Mouse (Mus musculus): ENCODE measurements at regions not wholly inside any gene's neighbourhood (a gene's known extent, or its start where the extent isn't known, plus 50 kb on each side); places are given as distances from the start of the nearest gene placed in this dataset.
"Not testable (repeated sequence)": the region's sequence is repeated elsewhere in the genome, so short reads cannot be mapped to it uniquely, and the experiment has no call there.

DNA sequence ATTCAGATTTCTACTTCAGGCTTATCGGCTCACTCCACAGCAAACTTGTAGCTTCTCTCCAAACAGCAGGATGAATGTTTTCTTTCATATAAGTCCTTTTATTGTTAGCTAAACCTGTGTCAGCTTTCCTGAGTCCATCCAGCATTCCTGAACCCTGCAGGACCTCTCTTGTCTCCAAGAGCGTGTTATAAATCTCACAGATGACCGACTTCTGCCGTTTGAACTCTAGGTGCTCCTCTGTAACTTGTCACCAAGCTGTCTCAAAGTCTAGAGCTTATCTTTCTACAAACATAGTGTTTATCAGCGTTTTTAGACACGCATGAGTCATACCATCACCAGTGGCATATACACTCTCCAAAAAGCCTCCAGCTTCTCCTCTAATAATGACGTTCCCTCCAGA is 132.4 kb upstream of the Tmc3 start:
- H3K9me3 ChIP-seq (replicated peaks; ENCODE audit: control insufficient read depth, low read length) = no peaks in the 10 kb centered on the region; the same call in 1 of the 2 replicates
- H3K27me3 ChIP-seq (ENCODE audit: control insufficient read depth, insufficient read depth, low read length) = no peaks in the 10 kb centered on the region
- H3K4me3 ChIP-seq (ENCODE audit: low read depth, low read length) = no peak overlapping the region
- peaks cover 12% of the 10 kb centered on the region for H3K4me1 ChIP-seq (ENCODE audit: control insufficient read depth, insufficient read depth, low read length)
- H3K4me2 ChIP-seq = peak overlapping the region; percentile 41
- H3K9ac ChIP-seq (ENCODE audit: low read depth, low read length) = no peak overlapping the region
- 0 out of 2 replicates have a peak overlapping the region, but pooled peaks have one; percentile 2 for H3K27ac ChIP-seq (ENCODE audit: low read depth, low read length)
- no peaks in the 10 kb centered on the region for H3K36me3 ChIP-seq (ENCODE audit: control insufficient read depth, insufficient read depth, low read length)
- 8% methylated on average over 7 of the region's 7 CpGs for WGBS (ENCODE audit: insufficient replicate concordance)
- ATAC-seq (replicated peaks; ENCODE audit: insufficient number of reproducible peaks, low FRiP score, low TSS enrichment) = peak; percentile 63

DNA sequence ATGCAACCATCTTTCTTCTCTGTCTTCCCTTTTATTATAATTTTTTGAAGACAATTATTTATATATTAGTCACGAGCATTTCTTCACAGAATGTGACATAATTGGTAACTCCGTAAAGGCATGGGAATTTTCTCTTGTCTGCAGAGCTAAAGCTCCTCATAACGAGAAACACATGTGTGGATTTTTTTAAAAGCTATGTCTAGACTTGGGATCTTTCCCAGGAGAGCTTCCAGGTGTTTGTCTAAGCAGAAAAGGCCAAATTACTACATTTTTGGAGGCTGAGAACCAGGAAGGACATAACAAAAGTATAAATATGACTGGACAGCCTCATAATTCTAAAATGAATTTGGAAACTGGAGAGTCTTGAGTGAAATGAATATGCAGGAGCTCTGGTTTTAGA is 125.2 kb upstream of the Tmc3 start:
- Histone ChIP-seq H3K9me3 (replicated peaks; ENCODE audit: control insufficient read depth, low read length) (no peaks in the 10 kb centered on the region), H3K27me3 (ENCODE audit: control insufficient read depth, insufficient read depth, low read length) (no peaks in the 10 kb centered on the region), H3K9ac (ENCODE audit: low read depth, low read length) (no peak overlapping the region), H3K4me1 (ENCODE audit: control insufficient read depth, insufficient read depth, low read length) (no peaks in the 10 kb centered on the region), H3K27ac (ENCODE audit: low read depth, low read length) (no peak overlapping the region), H3K36me3 (ENCODE audit: control insufficient read depth, insufficient read depth, low read length) (no peaks in the 10 kb centered on the region), H3K4me2 (no peak overlapping the region), H3K4me3 (ENCODE audit: low read depth, low read length) (no peak overlapping the region)
- no peak for ATAC-seq (replicated peaks; ENCODE audit: insufficient number of reproducible peaks, low FRiP score, low TSS enrichment)
- WGBS (ENCODE audit: insufficient replicate concordance) = 54% methylated on average over 3 of the region's 3 CpGs

- WGBS (ENCODE audit: insufficient replicate concordance) = 63% methylated on average over 8 of the region's 8 CpGs
- no peak overlapping the region for H3K4me3 ChIP-seq (ENCODE audit: low read depth, low read length)
- ATAC-seq (replicated peaks; ENCODE audit: insufficient number of reproducible peaks, low FRiP score, low TSS enrichment) = no peak
- H3K9me3 ChIP-seq (replicated peaks; ENCODE audit: control insufficient read depth, low read length) = no peaks in the 10 kb centered on the region
- H3K36me3 ChIP-seq (ENCODE audit: control insufficient read depth, insufficient read depth, low read length) = no peaks in the 10 kb centered on the region
- H3K4me2 ChIP-seq = no peak overlapping the region
- H3K4me1 ChIP-seq (ENCODE audit: control insufficient read depth, insufficient read depth, low read length) = no peaks in the 10 kb centered on the region
- no peak overlapping the region for H3K27ac ChIP-seq (ENCODE audit: low read depth, low read length)
- no peak overlapping the region for H3K9ac ChIP-seq (ENCODE audit: low read depth, low read length)
- no peaks in the 10 kb centered on the region for H3K27me3 ChIP-seq (ENCODE audit: control insufficient read depth, insufficient read depth, low read length)
Observed at GRCm38 (mm10) chr7:83467006-83467405, 117.7 kb upstream of the Tmc3 start.

DNA sequence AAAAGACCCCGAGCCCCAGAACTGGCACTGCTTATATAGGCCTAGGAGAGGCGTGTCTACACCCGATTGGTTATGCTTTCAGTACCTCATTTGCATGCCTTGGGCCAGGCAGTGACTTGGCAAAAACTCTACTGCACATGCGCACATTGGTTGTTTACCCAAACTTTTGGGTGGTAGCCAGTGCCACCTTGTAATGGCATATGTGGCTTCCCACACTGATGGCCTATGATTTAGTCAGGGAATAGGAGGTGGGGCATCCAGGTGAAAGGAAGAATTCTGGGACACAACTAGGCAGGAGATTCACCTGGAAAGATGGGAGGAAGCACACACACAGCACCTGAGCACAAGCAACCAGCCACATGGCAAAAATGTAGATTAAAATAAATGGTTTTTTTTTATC is 114.9 kb upstream of the Tmc3 start:
- H3K4me2 ChIP-seq; H3K27ac ChIP-seq (ENCODE audit: low read depth, low read length); H3K27me3 ChIP-seq (ENCODE audit: control insufficient read depth, insufficient read depth, low read length); H3K9ac ChIP-seq (ENCODE audit: low read depth, low read length); H3K36me3 ChIP-seq (ENCODE audit: control insufficient read depth, insufficient read depth, low read length); H3K9me3 ChIP-seq (replicated peaks; ENCODE audit: control insufficient read depth, low read length); H3K4me1 ChIP-seq (ENCODE audit: control insufficient read depth, insufficient read depth, low read length); ATAC-seq (replicated peaks; ENCODE audit: insufficient number of reproducible peaks, low FRiP score, low TSS enrichment); H3K4me3 ChIP-seq (ENCODE audit: low read depth, low read length): not testable (repeated sequence)
- 83% methylated on average over 4 of the region's 4 CpGs for WGBS (ENCODE audit: insufficient replicate concordance)

- no peaks in the 10 kb centered on the region for H3K4me1 ChIP-seq (ENCODE audit: control insufficient read depth, insufficient read depth, low read length)
- no peak overlapping the region for H3K27ac ChIP-seq (ENCODE audit: low read depth, low read length)
- H3K36me3 ChIP-seq (ENCODE audit: control insufficient read depth, insufficient read depth, low read length) = no peaks in the 10 kb centered on the region
- no peak overlapping the region for H3K4me2 ChIP-seq
- WGBS (ENCODE audit: insufficient replicate concordance) = 76% methylated on average over 2 of the region's 2 CpGs
- no peak overlapping the region for H3K4me3 ChIP-seq (ENCODE audit: low read depth, low read length)
- no peak for ATAC-seq (replicated peaks; ENCODE audit: insufficient number of reproducible peaks, low FRiP score, low TSS enrichment)
- H3K9ac ChIP-seq (ENCODE audit: low read depth, low read length) = no peak overlapping the region
- no peaks in the 10 kb centered on the region for H3K27me3 ChIP-seq (ENCODE audit: control insufficient read depth, insufficient read depth, low read length)
- no peaks in the 10 kb centered on the region for H3K9me3 ChIP-seq (replicated peaks; ENCODE audit: control insufficient read depth, low read length)
Observed at GRCm38 (mm10) chr7:83471111-83471510, 113.6 kb upstream of the Tmc3 start.

DNA sequence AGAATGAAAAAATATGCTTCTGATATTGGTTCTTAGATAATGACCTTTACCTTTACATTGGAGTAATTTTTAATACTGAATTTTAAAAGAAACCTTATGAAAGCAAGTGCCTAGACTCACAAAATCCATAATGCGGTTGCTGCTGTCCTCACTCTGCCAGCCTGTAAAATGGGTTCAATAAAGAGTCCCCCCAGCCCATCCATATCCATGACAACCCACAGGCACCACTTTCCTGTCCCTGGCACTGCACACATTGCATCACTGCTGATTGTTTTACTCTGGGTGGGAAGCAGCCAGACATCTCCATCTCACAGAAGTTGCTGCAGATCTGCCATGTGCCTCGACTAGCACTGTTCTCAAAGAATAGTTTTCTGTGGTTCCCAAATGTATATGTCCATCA is 110.3 kb upstream of the Tmc3 start:
- Histone ChIP-seq H3K4me3 (ENCODE audit: low read depth, low read length) (no peak overlapping the region), H3K9ac (ENCODE audit: low read depth, low read length) (no peak overlapping the region), H3K36me3 (ENCODE audit: control insufficient read depth, insufficient read depth, low read length) (no peaks in the 10 kb centered on the region), H3K4me2 (no peak overlapping the region), H3K4me1 (ENCODE audit: control insufficient read depth, insufficient read depth, low read length) (no peaks in the 10 kb centered on the region), H3K27ac (ENCODE audit: low read depth, low read length) (no peak overlapping the region), H3K27me3 (ENCODE audit: control insufficient read depth, insufficient read depth, low read length) (no peaks in the 10 kb centered on the region), H3K9me3 (replicated peaks; ENCODE audit: control insufficient read depth, low read length) (no peaks in the 10 kb centered on the region)
- ATAC-seq (replicated peaks; ENCODE audit: insufficient number of reproducible peaks, low FRiP score, low TSS enrichment) = no peak
- 88% methylated on average over 2 of the region's 2 CpGs for WGBS (ENCODE audit: insufficient replicate concordance)

- no peaks in the 10 kb centered on the region for H3K4me1 ChIP-seq (ENCODE audit: control insufficient read depth, insufficient read depth, low read length)
- H3K36me3 ChIP-seq (ENCODE audit: control insufficient read depth, insufficient read depth, low read length) = no peaks in the 10 kb centered on the region
- no peaks in the 10 kb centered on the region for H3K27me3 ChIP-seq (ENCODE audit: control insufficient read depth, insufficient read depth, low read length)
- no peaks in the 10 kb centered on the region for H3K9me3 ChIP-seq (replicated peaks; ENCODE audit: control insufficient read depth, low read length)
- no peak overlapping the region for H3K4me3 ChIP-seq (ENCODE audit: low read depth, low read length)
- no peak overlapping the region for H3K4me2 ChIP-seq
- no peak for ATAC-seq (replicated peaks; ENCODE audit: insufficient number of reproducible peaks, low FRiP score, low TSS enrichment)
- 88% methylated on average over 3 of the region's 3 CpGs for WGBS (ENCODE audit: insufficient replicate concordance)
- no peak overlapping the region for H3K27ac ChIP-seq (ENCODE audit: low read depth, low read length)
- H3K9ac ChIP-seq (ENCODE audit: low read depth, low read length) = no peak overlapping the region
Observed at GRCm38 (mm10) chr7:83474986-83475385, 109.7 kb upstream of the Tmc3 start.

DNA sequence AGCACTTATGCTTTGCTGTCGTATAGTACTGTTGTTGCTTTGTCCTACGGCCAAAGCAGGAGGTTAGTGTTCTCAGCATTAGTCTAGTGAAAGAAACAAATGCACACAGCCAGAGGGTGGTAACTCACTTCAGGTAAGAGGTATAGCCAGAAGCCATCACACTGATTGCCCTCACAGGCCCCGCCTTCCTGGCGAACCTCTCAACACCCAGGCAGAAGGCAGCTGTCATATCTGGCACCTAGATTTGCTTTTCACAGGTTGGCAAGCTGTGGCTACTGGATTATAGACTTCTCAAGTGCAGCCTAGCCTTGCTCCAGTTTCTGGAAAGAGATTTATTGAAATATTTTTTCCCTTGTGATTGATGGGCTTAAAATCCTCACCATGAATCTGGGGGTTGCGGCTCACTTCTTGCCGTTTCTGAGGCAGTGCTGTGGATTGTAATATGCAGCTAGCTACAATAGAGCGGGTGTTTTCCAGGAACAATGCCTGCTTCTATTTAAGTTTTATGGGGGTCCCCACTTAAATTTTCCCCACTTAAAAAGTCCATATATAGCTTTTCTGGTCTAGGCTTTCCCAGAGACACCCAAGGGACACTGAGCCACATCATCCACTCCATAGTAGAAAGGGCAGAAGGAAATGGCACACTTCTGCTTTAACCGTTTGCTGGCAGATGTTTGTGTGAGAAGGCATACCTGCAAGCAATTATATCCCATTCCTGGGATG is 109.1 kb upstream of the Tmc3 start:
- no peak for ATAC-seq (replicated peaks; ENCODE audit: insufficient number of reproducible peaks, low FRiP score, low TSS enrichment)
- Histone ChIP-seq H3K4me2 (no peak overlapping the region), H3K27ac (ENCODE audit: low read depth, low read length) (no peak overlapping the region), H3K4me1 (ENCODE audit: control insufficient read depth, insufficient read depth, low read length) (no peaks in the 10 kb centered on the region), H3K36me3 (ENCODE audit: control insufficient read depth, insufficient read depth, low read length) (no peaks in the 10 kb centered on the region), H3K9ac (ENCODE audit: low read depth, low read length) (no peak overlapping the region), H3K27me3 (ENCODE audit: control insufficient read depth, insufficient read depth, low read length) (no peaks in the 10 kb centered on the region), H3K4me3 (ENCODE audit: low read depth, low read length) (no peak overlapping the region), H3K9me3 (replicated peaks; ENCODE audit: control insufficient read depth, low read length) (no peaks in the 10 kb centered on the region)
- 77% methylated on average over 8 of the region's 8 CpGs for WGBS (ENCODE audit: insufficient replicate concordance)

DNA sequence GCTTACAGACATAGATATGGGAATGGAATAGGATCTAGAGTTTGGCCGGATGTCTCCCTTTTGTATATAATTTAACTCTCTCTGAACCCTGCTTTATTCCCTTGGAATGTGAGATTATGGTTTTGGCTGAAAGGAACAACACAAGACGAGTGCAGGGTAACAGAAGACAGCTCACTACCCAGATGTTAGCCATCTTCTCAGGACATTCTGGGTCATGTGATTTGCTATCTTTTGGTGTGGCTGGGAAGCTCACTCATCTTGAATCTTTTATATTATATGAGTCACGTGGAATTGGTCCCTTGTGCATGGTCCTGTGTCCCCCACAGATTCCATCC is 108.6 kb upstream of the Tmc3 start:
- Histone ChIP-seq H3K9ac (ENCODE audit: low read depth, low read length) (no peak overlapping the region), H3K4me3 (ENCODE audit: low read depth, low read length) (no peak overlapping the region), H3K4me1 (ENCODE audit: control insufficient read depth, insufficient read depth, low read length) (no peaks in the 10 kb centered on the region), H3K9me3 (replicated peaks; ENCODE audit: control insufficient read depth, low read length) (no peaks in the 10 kb centered on the region), H3K36me3 (ENCODE audit: control insufficient read depth, insufficient read depth, low read length) (no peaks in the 10 kb centered on the region), H3K27me3 (ENCODE audit: control insufficient read depth, insufficient read depth, low read length) (no peaks in the 10 kb centered on the region), H3K4me2 (no peak overlapping the region), H3K27ac (ENCODE audit: low read depth, low read length) (no peak overlapping the region)
- no peak for ATAC-seq (replicated peaks; ENCODE audit: insufficient number of reproducible peaks, low FRiP score, low TSS enrichment)
- 69% methylated on average over 3 of the region's 3 CpGs for WGBS (ENCODE audit: insufficient replicate concordance)
